Mouse (Mus musculus): Measurements from ENCODE around the gene Plxna2.

Gene Plxna2

DNA sequence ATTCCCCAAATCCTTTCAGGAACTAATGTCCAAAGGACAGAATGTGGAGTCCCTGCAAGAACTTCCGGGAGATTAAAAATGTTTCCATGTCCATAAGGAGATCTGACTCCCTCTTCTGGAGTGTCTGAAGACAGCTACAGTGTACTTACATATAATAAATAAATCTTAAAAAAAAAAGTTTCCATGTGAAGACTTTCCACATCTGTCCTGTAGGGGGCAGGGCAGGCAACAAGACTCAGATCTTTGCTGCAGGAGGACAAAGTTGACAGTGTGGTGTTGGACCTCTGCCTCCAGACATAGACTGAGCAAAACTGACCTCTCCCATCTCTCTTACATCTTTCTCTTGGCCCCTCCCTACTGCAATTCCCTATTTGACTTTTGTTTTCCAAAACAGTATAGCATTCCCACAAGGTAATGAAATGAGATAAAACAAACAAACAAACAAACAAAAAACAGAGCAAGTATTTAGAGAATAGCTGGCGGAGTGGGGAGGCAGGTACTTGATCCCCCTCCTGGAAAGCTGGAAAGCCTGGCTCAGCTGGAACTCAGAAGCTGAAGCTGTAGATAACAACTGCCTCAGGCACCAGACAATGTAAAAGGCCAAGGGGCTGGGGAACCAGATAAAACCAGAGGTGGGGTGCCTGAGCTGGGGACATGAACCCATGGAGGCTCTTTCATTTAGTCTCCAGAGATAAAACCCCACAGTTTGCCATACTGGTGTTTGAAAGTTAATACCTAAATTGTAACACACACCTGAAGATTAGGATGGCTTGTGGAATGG lies 143.6 kb downstream of the Plxna2 start:
- intact Hi-C loops (cut with DNase I) = loop anchor here (5.0 to 10.0 kb wide), 2 partner anchors 51 to 203 kb away; no protein-coding TSS in a partner anchor

DNA sequence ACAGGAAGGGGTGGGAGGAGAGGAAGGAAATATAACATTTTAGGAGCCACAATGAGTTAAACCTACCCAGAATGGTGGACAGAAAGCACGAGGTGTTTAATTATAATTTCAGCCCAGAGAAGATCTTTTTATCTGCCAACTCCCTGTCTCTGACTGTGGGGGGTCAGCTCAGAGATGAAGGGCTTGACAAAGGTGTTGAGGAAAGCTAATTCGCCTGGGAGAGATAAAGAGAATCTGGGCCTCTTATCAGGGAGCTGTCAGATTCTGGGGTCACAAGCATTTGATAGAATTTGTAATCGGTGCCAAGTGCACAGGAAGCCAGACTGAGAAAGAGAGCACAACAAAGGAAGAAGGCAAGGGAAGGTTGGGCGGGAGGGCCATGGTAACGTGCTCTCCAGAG lies 144.9 kb downstream of the Plxna2 start:
- intact Hi-C loops (cut with DNase I) = loop anchor here (5.0 to 10.0 kb wide), 2 partner anchors 49 to 202 kb away; no protein-coding TSS in a partner anchor

DNA sequence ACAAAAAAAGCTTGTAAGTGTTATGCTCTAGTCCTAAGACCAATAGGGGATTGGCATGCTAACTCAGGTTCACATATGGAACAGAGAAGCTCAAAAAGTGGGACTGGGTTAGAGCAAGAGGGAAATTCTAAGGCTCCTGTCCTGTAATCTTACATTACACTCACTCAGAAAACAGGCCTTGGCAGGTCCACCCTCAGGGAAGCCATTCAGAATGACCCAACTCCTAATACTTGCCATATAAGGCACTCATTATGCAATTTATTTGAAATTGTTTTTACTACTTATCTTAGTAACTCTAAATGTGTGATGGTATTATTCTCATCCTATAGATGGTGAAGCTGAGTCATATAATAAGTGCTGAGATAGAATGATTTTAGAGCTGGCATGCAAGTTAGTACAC lies 146.9 kb downstream of the Plxna2 start:
- intact Hi-C loops (cut with DNase I) = loop anchor here (5.0 to 10.0 kb wide), 2 partner anchors 47 to 200 kb away; no protein-coding TSS in a partner anchor

DNA sequence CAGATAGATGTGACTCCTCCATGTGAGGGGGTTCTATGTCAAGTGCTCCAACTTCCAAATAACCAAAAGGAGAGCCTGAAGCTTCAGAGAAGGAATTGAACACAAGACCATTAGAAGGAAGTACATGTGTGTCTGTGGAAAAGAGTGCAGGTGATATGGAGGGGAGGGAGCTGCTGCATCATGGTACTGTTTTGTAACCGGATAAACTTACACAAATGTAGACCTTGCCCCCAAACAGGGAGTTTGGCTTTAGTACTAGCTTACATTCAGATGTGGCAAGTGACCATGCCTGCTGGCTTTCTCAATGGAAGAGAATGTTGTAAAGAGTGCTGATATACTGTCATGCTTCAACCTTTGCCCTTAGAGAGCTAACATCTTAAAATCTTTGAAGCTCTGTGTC lies 150.8 kb downstream of the Plxna2 start:
- intact Hi-C loops (cut with DNase I) = loop anchor here (10.0 kb wide), 1 partner anchor 196 kb away; no protein-coding TSS in a partner anchor

DNA sequence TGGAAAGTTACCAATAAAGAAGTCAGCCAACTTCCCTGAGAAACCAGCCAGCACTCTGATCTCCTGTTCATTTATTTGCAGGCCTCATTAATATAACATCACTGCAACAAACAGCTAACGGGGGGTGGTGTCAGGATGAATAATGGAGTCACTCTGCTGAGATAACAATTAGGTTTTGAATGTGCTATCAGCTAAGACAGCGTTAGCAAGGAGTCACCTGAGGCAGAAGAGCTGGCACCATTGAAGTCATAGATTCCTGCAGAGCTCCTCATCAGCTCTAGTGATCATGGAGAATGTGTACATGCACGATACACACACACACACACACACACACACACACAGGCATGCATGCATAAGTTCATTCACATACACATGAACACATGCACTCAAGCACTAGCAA lies 154.0 kb downstream of the Plxna2 start:
- intact Hi-C loops (cut with DNase I) = no loop called here

DNA sequence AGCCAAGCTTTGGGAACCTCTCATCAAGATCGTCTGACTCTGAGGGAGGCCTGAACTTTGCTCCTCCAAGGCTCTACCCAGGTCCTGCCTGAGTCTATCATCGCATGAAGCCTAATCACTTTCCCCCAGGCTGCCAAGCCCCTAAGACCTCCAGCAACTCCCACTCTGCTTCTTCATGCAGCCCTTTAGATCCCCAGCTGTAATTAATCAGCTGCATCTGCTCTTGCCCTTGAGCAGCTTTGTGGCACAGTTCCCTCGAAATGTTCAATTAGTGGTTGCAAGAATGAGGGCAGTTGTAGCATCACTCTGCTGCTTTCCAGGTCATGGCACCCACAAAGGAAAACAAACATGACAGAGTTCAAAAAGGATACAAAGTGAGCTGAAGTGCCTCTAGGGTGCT lies 155.9 kb downstream of the Plxna2 start:
- intact Hi-C loops (cut with DNase I) = no loop called here

DNA sequence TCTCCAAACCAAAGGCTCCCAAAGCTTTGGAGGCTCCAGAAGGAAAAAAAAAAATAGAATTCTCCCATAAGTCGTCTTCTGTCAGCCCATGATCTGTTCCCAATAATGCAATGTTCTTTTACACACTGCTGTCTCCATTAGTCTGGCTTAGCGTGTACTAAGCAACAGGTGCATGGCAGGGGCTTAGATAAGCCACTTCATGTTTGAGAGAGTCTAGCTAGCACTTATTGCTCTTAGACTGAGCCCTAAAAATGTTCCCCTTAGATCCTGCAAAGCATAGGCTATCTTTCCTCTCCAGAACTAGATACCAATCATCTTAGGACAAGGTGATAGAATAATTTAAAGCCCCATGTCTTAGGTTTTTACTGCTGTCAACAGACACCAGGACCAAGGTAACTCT lies 156.3 kb downstream of the Plxna2 start:
- intact Hi-C loops (cut with DNase I) = no loop called here

DNA sequence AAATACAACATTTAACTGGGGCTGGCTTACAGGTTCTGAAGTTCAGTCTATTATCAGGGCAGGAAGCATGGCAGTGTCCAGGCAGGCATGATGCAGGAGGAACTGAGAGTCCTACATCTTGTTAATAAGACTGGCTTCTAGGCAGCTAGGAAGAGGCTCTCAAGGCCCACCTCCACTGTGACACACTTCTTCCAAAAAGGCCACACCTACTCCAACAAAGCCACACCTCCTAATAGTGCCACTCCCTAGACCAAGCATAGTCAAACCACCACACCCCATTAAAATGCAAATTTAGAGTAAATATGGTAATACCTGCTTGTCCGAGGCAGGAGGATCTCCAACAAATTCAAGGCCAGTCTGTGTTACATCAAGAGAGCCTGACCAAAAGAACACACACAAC lies 156.7 kb downstream of the Plxna2 start:
- intact Hi-C loops (cut with DNase I) = no loop called here

DNA sequence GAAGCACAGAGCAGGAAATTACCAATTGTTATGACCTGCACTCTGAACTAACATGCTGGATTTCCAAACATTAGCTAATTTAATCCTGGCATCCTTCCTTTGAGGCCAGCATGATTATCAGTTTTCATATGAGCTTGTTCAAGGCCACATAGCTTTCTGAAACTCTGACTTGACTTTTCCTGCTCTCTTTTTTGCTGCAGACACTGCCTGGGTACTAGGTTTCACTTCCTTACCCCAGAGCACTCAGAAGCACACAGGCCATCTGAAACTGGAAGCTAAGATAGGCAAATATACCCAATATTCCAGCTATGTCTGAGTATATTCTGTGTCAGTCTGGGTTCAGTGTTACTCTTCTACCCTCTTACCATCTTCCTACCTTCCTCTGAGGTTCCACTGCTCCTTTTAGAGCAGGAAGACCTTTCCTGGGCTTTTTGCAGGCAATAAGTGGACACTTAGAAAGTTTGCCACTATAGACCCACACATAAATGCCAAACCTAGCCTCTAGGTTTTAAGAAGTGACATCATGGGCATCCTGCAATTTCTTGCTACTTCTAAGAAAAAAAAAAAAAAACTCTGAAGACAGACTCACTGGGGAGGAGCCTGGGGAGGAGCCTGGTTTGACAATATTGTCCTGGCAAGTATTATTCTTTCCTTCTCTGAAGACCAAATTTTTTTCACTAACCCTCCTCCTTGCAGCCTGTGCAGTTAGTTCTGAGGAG lies 157.8 kb downstream of the Plxna2 start:
- intact Hi-C loops (cut with DNase I) = no loop called here

DNA sequence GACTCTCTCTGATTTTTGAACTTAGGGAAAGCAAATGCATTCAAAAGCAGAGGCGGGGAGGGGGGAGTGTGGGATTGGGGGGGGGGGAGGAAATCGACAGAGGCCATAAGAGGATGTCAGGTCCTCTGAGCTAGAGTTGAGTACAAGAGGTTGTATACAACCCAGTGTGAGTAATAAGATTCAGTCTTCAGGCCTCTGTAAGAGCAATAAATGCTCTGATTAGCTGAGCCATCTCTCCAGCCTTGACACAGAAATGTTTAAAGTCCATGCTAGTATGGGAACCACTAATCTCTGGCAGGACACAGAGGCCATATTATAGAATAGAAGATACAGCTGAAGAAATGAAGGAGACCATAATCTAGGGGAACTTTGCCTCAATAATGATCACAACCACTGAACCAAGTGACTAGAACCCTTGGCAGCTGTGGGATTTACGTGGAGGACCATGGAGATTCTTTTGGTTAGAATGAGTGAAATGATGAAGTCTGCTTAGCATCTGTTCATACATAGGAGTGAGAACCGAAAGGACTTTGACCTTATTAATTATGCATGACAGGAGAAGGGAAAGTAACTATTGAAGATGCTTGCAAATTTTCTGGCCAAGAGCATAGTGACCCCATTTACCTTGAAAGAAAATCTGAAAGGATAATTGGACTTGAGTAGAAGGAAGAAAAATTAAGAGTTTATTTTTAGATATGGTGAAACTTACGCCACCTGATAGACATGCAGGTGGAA lies 158.7 kb downstream of the Plxna2 start:
- intact Hi-C loops (cut with DNase I) = no loop called here

DNA sequence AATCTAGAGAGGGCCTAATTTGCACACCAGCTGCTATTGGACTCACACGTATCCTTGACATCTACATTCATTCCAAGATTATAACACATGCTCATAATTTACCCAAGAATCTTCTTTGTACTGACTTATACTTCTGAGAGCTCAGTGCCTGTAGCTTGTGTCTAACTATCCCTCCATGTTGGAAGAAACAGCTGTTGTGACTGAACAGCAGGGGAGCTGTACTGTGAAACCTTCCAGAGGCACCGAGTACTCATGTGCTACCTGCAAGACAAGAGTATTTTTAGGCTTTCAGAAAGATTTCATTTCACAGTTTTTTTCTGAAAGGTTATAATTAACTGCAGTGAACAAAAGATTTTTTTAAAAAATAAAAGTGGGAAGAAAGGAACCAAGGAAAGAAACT lies 159.6 kb downstream of the Plxna2 start:
- intact Hi-C loops (cut with DNase I) = no loop called here

DNA sequence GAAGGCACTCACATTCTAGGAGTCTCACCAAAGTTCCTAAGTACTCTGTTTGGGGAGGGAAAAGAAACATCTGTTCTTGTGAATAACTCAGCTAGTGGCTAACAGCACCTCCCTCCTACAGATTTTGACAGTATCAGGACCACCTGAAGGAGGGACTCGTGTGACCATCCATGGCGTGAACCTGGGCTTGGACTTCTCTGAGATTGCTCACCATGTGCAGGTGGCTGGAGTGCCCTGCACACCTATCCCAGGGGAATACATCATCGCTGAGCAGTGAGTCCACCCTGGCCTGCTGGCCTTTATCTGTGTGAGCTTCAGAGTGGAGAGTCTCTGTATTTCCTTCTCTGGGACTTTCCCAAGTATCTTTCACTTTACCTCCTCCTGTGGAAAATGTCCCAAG lies 162.4 kb downstream of the Plxna2 start:
- intact Hi-C loops (cut with DNase I) = no loop called here

DNA sequence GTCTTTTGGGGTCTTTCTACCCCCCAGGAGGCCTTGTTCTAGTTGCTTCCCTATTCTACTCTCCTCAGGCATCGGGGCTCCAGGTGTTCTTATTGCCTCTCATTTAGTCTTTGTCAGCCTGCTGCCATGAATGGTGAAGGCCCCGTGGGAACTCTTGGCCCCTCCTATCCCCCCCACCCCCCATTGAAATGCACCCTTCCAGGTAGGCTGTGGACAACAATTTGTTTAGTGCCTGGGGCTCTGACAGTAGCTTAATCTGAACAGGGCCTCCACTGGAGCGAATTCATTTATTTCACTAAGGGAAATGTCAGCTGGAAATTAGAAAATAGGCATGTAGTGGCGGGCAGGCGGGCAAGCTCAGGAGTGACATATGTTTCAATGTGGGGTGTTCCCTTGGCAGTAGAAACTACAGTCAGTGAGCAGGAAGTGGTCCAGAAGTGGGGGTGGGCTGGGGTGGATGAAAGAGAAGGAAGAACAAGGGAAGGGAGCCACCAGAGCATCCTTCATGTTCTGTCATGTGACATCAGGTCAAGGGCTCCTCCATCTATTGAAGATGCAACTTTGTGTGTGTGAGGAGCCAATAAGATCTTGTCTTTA lies 162.9 kb downstream of the Plxna2 start:
- intact Hi-C loops (cut with DNase I) = no loop called here

DNA sequence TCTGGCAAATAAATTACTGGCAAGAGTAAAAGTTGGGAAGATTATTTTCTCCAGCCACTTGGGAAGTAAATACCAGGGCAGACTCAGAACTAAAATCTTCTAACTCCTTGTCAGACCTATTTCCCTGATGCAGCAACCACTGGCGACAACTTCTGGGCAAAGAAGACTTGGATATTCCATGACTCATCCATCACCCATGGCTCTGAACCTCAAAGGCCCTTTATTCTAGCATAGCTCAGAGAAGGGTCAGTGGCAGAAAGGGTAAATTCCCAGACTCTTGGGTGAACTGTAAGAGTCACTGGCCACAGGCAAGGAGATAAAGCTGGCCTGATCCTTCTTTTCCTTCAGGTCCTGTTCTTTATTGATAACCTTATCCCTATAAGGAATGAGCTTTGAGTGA lies 163.5 kb downstream of the Plxna2 start:
- intact Hi-C loops (cut with DNase I) = no loop called here

DNA sequence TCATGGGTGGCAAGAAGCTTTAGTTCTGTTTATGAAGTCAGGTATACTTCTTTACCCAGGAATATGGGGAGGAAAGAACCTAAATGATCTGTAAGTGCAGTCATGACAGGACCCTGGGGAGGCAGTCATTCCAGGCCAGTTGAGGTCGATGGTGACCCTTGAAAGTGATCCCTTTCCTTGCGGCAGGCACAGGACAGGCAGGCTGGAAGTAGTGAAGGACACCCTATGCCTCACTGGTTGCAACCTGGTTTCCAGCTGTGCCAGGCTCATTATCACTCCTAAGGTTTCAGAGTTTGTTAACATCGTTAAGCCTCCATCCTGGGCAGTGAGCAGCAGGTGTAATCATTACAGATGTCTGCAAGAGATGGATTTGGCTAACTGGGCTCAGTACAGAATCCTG lies 164.3 kb downstream of the Plxna2 start:
- intact Hi-C loops (cut with DNase I) = no loop called here

DNA sequence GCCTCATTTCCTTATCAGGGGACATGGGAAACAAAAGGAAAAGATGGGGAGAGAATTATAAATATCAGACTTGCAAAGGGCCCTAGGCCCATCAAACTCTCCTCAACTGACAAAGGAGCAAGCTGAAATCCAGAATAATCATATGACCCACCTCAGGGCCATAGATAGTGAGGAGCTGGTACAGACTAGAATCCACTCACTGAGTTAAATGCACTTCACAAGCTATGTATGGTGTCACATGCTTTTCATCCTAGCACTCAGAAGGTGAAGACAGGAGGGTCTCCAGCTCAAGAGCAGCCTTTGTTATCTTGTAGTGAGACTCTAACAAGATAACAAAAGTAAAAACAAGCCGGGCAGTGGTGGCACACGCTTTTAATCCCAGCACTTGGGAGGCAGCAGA lies 169.6 kb downstream of the Plxna2 start:
- intact Hi-C loops (cut with DNase I) = no loop called here

DNA sequence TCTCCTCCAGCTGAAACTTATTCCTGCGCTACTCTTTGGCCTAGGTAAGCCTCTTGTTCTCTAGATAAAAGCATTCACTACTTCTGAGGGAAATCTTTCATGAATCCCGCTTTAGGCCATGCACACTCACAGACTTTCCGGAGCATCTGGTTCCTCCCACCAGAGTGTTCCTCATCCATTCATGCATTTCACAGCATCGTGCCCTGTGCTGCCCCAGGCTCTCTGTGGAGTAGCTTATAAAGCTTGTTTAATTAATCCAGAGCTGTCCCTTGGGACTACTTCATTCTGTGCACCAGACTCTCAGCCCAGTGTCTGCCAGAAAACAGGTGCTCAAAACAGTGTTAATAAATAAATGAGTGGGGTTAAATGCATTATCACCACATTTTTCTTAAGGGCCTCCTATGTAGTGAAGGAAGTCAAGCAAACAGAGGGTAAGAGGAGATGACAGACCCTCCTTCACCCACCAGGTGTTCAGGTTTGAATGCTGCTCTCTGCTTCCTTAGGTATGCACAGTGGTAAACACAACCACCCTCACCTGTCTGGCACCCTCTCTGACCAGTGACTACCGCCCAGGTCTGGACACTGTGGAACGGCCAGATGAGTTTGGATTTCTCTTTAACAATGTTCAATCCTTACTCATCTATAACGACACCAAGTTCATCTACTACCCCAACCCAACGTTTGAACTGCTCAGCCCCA lies 175.4 kb downstream of the Plxna2 start:
- intact Hi-C loops (cut with DNase I) = no loop called here

DNA sequence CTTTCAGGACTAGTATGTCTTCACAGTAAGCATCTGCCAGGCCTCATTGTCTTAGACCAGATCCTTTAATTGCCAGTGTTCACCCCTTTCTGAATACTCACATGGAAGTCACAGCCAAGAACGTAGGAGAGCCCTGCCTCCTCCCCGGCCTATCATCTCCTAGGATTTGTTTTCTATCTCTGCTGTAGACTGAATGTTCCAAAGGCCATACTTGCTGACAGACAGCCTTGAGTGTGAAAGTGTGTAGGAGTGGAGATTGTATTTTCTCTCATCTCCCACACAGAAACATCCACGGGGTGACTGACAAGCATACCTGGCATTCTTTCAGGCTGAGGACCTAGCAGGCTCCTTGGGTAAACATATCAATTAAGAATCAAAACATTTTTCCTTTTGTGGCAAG lies 177.3 kb downstream of the Plxna2 start:
- intact Hi-C loops (cut with DNase I) = no loop called here

DNA sequence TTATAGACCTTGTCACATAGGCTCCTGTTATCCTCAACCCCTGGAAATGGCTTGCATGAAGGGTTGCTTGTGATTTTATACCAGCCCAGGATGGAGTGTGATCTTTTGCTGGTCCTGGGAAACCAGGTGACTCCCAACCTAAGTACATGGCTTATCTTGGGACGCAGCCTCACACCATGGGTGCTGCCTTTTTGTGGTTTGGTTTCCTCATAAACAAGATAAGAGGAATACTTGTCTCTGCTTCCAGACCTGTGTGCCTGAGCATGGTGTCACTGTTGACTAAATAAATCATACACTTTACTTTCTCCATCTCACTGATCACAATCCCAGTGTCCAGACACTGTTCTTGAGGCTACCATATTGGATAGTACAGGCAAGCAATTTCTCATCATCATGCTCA lies 179.8 kb downstream of the Plxna2 start:
- intact Hi-C loops (cut with DNase I) = no loop called here

DNA sequence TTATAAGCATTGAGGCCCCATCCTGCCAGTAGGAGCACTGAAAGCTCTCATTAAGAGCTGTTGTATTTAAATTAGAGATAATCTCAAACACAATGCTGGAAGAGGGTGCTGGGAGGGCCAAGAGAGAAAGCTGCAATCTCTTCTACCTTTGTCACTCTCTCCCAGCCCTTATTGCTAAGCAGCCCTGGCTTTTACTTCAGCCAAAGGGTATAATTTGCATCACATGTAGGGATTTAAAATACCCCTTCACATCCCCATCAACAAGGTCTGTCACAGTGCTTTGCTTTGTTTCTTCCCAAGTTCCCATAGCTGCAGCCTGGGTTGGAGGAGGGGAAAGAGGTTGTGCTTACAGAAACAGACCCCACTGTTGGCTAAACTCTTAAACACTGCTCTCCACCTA lies 180.5 kb downstream of the Plxna2 start:
- intact Hi-C loops (cut with DNase I) = no loop called here

DNA sequence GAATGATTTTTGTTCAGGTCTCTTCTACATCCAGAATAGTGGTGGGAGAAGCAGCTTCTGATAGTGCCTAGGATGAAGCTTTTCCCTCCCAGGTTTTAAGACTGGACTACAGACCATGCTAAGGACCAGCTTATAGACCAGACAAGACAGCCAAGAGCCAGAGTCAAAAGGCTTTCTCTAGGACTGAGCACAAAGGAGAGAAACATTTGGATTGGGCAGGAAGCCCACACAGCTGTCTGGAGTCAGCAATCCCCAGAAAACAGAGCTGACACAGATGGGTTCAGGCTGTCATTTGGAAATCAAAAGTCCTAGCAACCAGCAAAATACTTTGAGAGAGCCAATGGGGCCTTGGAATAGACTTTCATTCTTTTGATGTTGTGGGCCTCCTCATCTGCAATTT lies 190.2 kb downstream of the Plxna2 start:
- intact Hi-C loops (cut with DNase I) = no loop called here
